Mouse (Mus musculus) lung, postnatal 0 days (tissue): ENCODE measurements around the gene P3h3.

ENCODE experiments used
- CTCF ChIP-seq: IDR thresholded peaks from 2 replicates; pipeline ENCODE4 v1.5.1; 2016; ENCODE audit warnings: antibody characterized with exemption, mild to moderate bottlenecking
- EP300 ChIP-seq: IDR thresholded peaks from 2 replicates; pipeline ENCODE4 v1.6.1; 2016; ENCODE audit warnings: antibody characterized with exemption, mild to moderate bottlenecking, control low read depth

GRCm38 (mm10) chr6:124814448-124814847 lies 43.1 kb downstream of the P3h3 start:
- no peak for TF ChIP-seq CTCF
- no peak for TF ChIP-seq EP300
